Mouse (Mus musculus): ENCODE data around the gene Tesc. TPM values are rescaled to one million over a fixed set of nuclear protein-coding genes. Genes with fewer than 3 reads are reported as not detected.

Gene Tesc
- total RNA-seq (2023) = 10 to 100 TPM; 11.2 to 15.0 TPM

DNA sequence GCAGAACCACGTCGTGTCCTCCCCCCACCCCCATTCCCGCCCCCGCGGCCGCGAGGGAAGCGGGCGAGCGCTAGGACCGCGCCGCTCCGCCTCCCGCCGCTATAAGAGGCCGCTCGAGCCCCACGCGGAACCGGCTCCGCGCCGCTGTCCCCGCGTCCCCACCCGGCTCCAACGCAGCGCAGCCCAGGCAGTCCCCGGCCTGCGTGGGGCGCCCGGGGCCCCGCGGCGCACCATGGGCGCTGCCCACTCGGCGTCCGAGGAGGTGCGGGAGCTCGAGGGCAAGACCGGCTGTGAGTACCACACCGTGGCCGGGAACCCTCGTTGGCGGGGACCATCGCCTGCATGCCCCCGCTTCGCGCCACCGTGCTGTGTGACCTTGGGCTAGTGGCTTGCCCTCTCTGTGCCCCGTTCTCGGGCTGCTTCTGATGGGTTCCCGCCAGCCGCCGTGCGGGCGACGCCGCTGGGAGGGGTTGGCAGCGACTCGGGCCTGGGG lies at the start of gene Tesc:
TSS of gene Tesc (plus strand) at position 46 of the 493 bp plus-strand sequence.

Other genes starting within 250 kb of the Tesc start
- gene Nos1, start 246.7 kb upstream of the Tesc start, total RNA-seq (2023) = not detected
- 1 to 10 TPM; 3.6 to 6.0 TPM for gene Fbxo21, start 51.0 kb upstream of the Tesc start, total RNA-seq (2023)
- gene Fbxw8, start 127.7 kb downstream of the Tesc start, total RNA-seq (2023) = 10 to 100 TPM; 17.8 to 18.9 TPM
- not detected for gene Hrk, start 136.9 kb downstream of the Tesc start, total RNA-seq (2023)
- gene Rnft2, start 217.4 kb downstream of the Tesc start, total RNA-seq (2023) = not detected
- 1 to 10 TPM; 6.8 to 7.1 TPM for gene 2410131K14Rik, start 217.5 kb downstream of the Tesc start, total RNA-seq (2023)